Mouse (Mus musculus): ENCODE results near the gene Helz. TPM values are rescaled to one million over a fixed set of nuclear protein-coding genes. Genes with fewer than 3 reads are reported as not detected.
A peak's percentile ranks its signal among the peaks of the same experiment; 100 is the strongest.

Helz gene
- polyA plus RNA-seq, 1 experiment: 23.3 TPM

DNA sequence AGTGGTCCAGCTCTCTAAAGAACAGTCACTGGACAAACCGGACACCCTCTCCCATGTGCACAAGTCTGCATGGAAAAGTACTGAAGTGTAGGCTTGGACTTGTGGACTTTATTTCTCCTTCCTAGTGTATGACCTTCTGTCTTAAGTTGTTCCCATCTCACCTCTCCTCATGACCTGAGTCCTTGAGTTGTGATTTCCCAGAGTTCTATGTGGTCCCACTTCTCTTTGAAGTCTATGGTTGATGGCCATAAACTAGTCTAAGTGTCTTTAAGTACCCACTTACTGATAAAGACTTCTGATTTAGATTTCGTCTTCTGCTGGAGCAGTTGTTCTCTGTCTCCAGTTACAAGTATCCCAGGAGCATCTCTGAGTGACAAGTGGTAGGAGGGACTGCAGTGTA lies 119.8 kb downstream of the Helz start:
- H3K4me3 ChIP-seq (ENCODE audit: extremely low read depth, insufficient read depth, insufficient read length): no peak overlapping the region
- peaks cover 46% of the 10 kb centered on the region for H3K36me3 ChIP-seq (ENCODE audit: control insufficient read depth, insufficient read depth, low read length)
- no peak for TF ChIP-seq CTCF (IDR thresholded peaks at IDR 0.05; ENCODE audit: extremely low read depth, insufficient read depth, insufficient read length, insufficient replicate concordance)
- TF ChIP-seq POLR2A (IDR thresholded peaks at IDR 0.05; ENCODE audit: low read depth, low read length): no peak
- 91% methylated on average over 2 of the region's 2 CpGs for WGBS
- no peaks in the 10 kb centered on the region for H3K27me3 ChIP-seq (ENCODE audit: control insufficient read depth, insufficient read depth, low read length)
- no peak overlapping the region for H3K27ac ChIP-seq (ENCODE audit: insufficient read depth, low read length)
- no peaks in the 10 kb centered on the region for H3K4me1 ChIP-seq (ENCODE audit: control insufficient read depth, insufficient read depth, insufficient read length)
- no peak for DNase-seq (ENCODE audit: low read depth in 1 of 2, low spot score in 2 of 2)

DNA sequence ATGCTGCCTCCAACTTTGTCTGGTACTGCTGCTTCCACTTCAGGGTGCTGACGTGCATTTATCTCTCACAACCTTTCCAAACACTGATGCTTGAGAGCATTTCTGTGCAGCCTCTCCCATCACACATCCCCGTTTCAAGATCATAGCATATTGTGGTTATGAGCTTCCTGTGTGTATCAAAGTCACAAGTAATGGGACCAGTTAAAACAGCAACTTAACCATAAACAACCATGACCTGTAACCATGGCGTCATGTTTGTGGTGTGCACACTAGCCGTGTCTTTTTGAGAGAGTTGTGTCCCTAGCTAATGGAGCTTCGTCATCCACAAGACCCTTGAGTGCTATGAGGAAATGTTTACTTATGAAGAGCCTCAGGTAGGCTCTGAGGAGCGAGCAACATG lies 120.5 kb downstream of the Helz start:
- H3K27me3 ChIP-seq (ENCODE audit: control insufficient read depth, insufficient read depth, low read length): no peaks in the 10 kb centered on the region
- peak in 1 of 2 experiments; percentile 21 for DNase-seq (ENCODE audit: low read depth in 1 of 2, low spot score in 2 of 2)
- H3K36me3 ChIP-seq (ENCODE audit: control insufficient read depth, insufficient read depth, low read length): peaks cover 44% of the 10 kb centered on the region
- 75% methylated on average over 6 of the region's 6 CpGs for WGBS
- TF ChIP-seq POLR2A (IDR thresholded peaks at IDR 0.05; ENCODE audit: low read depth, low read length) (no peak), CTCF (IDR thresholded peaks at IDR 0.05; ENCODE audit: extremely low read depth, insufficient read depth, insufficient read length, insufficient replicate concordance) (no peak)
- H3K27ac ChIP-seq (ENCODE audit: insufficient read depth, low read length): no peak overlapping the region
- no peaks in the 10 kb centered on the region for H3K4me1 ChIP-seq (ENCODE audit: control insufficient read depth, insufficient read depth, insufficient read length)
- H3K4me3 ChIP-seq (ENCODE audit: extremely low read depth, insufficient read depth, insufficient read length): no peak overlapping the region

- H3K4me1 ChIP-seq (ENCODE audit: control insufficient read depth, insufficient read depth, insufficient read length): no peaks in the 10 kb centered on the region
- H3K36me3 ChIP-seq (ENCODE audit: control insufficient read depth, insufficient read depth, low read length): peaks cover 45% of the 10 kb centered on the region
- no peaks in the 10 kb centered on the region for H3K27me3 ChIP-seq (ENCODE audit: control insufficient read depth, insufficient read depth, low read length)
- no peak for DNase-seq (ENCODE audit: low read depth in 1 of 2, low spot score in 2 of 2)
- 94% methylated on average over 4 of the region's 4 CpGs for WGBS
- TF ChIP-seq POLR2A (IDR thresholded peaks at IDR 0.05; ENCODE audit: low read depth, low read length) (no peak), CTCF (IDR thresholded peaks at IDR 0.05; ENCODE audit: extremely low read depth, insufficient read depth, insufficient read length, insufficient replicate concordance) (no peak)
- H3K27ac ChIP-seq (ENCODE audit: insufficient read depth, low read length): no peak overlapping the region
- no peak overlapping the region for H3K4me3 ChIP-seq (ENCODE audit: extremely low read depth, insufficient read depth, insufficient read length)
Observed at GRCm38 (mm10) chr11:107668977-107669376, 121.2 kb downstream of the Helz start.

DNA sequence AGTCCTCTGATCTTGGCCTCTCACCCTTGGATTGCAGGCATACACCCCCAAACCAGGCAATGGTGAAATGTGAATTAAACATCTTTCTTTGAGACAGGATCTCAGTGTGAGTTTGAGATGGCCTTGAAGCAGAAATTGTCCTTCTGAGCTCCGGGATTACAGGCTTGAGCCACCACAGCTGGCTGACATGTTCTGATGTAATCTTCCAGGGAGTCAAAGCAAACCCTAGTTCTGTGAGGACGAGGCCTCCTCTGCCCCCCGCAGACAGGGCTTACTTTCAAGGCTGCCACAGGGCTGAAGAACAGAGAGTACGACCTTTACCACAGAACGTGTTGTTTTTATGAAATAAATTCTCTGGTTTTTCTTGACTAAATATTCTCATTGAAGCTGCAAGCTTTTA lies 126.3 kb downstream of the Helz start:
- TF ChIP-seq POLR2A (IDR thresholded peaks at IDR 0.05; ENCODE audit: low read depth, low read length) (no peak), CTCF (IDR thresholded peaks at IDR 0.05; ENCODE audit: extremely low read depth, insufficient read depth, insufficient read length, insufficient replicate concordance) (no peak)
- DNase-seq (ENCODE audit: low read depth in 1 of 2, low spot score in 2 of 2): no peak
- no peaks in the 10 kb centered on the region for H3K4me1 ChIP-seq (ENCODE audit: control insufficient read depth, insufficient read depth, insufficient read length)
- no peaks in the 10 kb centered on the region for H3K27me3 ChIP-seq (ENCODE audit: control insufficient read depth, insufficient read depth, low read length)
- no peak overlapping the region for H3K27ac ChIP-seq (ENCODE audit: insufficient read depth, low read length)
- 82% methylated on average over 5 of the region's 5 CpGs for WGBS
- H3K4me3 ChIP-seq (ENCODE audit: extremely low read depth, insufficient read depth, insufficient read length): no peak overlapping the region
- H3K36me3 ChIP-seq (ENCODE audit: control insufficient read depth, insufficient read depth, low read length): peaks cover 32% of the 10 kb centered on the region

- no peak for DNase-seq (ENCODE audit: low read depth in 1 of 2, low spot score in 2 of 2)
- peaks cover 30% of the 10 kb centered on the region for H3K36me3 ChIP-seq (ENCODE audit: control insufficient read depth, insufficient read depth, low read length)
- H3K4me3 ChIP-seq (ENCODE audit: extremely low read depth, insufficient read depth, insufficient read length): no peak overlapping the region
- TF ChIP-seq POLR2A (IDR thresholded peaks at IDR 0.05; ENCODE audit: low read depth, low read length) (no peak), CTCF (IDR thresholded peaks at IDR 0.05; ENCODE audit: extremely low read depth, insufficient read depth, insufficient read length, insufficient replicate concordance) (no peak)
- H3K27me3 ChIP-seq (ENCODE audit: control insufficient read depth, insufficient read depth, low read length): no peaks in the 10 kb centered on the region
- 91% methylated on average over 8 of the region's 8 CpGs for WGBS
- no peak overlapping the region for H3K27ac ChIP-seq (ENCODE audit: insufficient read depth, low read length)
- no peaks in the 10 kb centered on the region for H3K4me1 ChIP-seq (ENCODE audit: control insufficient read depth, insufficient read depth, insufficient read length)
Observed at GRCm38 (mm10) chr11:107674601-107675000, 126.9 kb downstream of the Helz start.

GRCm38 (mm10) chr11:107675246-107675645 lies 127.5 kb downstream of the Helz start:
- peaks cover 26% of the 10 kb centered on the region for H3K36me3 ChIP-seq (ENCODE audit: control insufficient read depth, insufficient read depth, low read length)
- H3K27ac ChIP-seq (ENCODE audit: insufficient read depth, low read length): no peak overlapping the region
- H3K4me1 ChIP-seq (ENCODE audit: control insufficient read depth, insufficient read depth, insufficient read length): no peaks in the 10 kb centered on the region
- H3K4me3 ChIP-seq (ENCODE audit: extremely low read depth, insufficient read depth, insufficient read length): no peak overlapping the region
- no peaks in the 10 kb centered on the region for H3K27me3 ChIP-seq (ENCODE audit: control insufficient read depth, insufficient read depth, low read length)
- TF ChIP-seq CTCF (IDR thresholded peaks at IDR 0.05; ENCODE audit: extremely low read depth, insufficient read depth, insufficient read length, insufficient replicate concordance): no peak
- TF ChIP-seq POLR2A (IDR thresholded peaks at IDR 0.05; ENCODE audit: low read depth, low read length): no peak
- 94% methylated on average over 10 of the region's 10 CpGs for WGBS
- DNase-seq (ENCODE audit: low read depth in 1 of 2, low spot score in 2 of 2): no peak

DNA sequence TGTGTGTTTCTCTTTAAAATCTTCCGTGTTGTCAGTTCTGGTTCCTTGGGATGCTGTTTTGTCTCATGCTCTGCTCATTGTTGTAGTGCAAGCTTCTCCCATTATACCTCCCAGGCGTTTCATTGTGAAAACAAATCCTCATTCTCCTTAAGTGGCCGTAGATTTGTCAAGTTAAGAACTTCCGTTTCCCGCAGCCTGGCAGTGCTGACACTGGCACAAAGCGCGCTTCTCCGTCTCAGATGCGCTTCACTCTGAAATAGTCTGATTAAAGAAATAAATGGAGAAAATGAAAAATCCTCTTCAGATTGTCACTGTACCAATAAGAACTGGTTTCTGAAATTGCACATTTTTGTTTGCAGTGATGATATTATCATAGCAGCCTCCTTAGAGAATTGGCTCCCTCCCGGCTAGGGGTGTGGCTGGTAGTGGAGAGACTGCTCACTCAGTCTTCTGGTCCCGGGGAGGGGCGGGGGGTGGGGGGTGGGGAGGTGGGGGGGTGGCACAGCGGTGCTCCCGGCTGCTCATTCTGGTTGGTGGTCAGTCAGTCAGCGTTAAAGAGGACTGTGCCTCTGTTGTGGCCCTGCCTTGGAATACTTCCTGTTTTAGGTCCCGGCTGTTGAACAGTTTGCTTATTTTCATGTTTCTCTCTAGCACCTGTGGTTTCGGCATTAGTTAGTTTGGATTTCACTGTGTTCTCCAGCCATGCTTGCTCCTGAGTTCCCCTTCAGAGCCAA lies 128.6 kb downstream of the Helz start:
- WGBS: 71% methylated on average over 17 of the region's 17 CpGs

More for the DNA sequence above, 128.6 kb downstream of the Helz start:
- no peaks in the 10 kb centered on the region for H3K27me3 ChIP-seq (ENCODE audit: control insufficient read depth, insufficient read depth, low read length)
- TF ChIP-seq POLR2A (IDR thresholded peaks at IDR 0.05; ENCODE audit: low read depth, low read length) (no peak), CTCF (IDR thresholded peaks at IDR 0.05; ENCODE audit: extremely low read depth, insufficient read depth, insufficient read length, insufficient replicate concordance) (no peak)
- no peak overlapping the region for H3K27ac ChIP-seq (ENCODE audit: insufficient read depth, low read length)
- H3K4me3 ChIP-seq (ENCODE audit: extremely low read depth, insufficient read depth, insufficient read length): no peak overlapping the region
- H3K4me1 ChIP-seq (ENCODE audit: control insufficient read depth, insufficient read depth, insufficient read length): no peaks in the 10 kb centered on the region
- DNase-seq (ENCODE audit: low read depth in 1 of 2, low spot score in 2 of 2): no peak
- peaks cover 18% of the 10 kb centered on the region for H3K36me3 ChIP-seq (ENCODE audit: control insufficient read depth, insufficient read depth, low read length)

Measured in spleen, adult 2 months (tissue).